Mouse (Mus musculus): Measurements from ENCODE around the gene Prkcd.

DNA sequence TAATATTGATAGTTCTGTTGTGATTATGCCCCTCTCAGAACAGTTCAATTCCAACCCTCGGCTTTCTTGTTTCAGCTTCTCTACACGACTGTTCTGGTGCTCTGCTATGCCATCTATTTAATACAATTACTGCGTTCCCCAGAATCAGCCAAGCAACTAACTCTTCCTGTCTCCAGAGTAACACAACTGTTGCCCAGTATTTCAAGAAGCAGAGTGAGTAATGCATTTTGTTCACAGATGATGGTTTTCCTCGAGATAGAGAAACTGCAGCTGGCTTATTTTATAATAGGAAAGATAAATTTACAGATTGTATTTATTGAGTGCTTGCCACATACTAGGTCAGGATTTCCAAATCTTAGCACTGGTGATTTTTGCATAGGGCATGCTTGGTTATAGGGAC lies 40.6 kb upstream of the Prkcd start:
- TF ChIP-seq CTCF (IDR thresholded peaks at IDR 0.05; ENCODE audit: borderline replicate concordance, extremely low read depth, insufficient read depth, insufficient read length) (no peak), POLR2A (IDR thresholded peaks at IDR 0.05; ENCODE audit: borderline replicate concordance, extremely low read depth, insufficient read depth, insufficient read length, poor library complexity, severe bottlenecking) (no peak)

Measured in brain, embryonic 14.5 days (tissue).